Mouse (Mus musculus): Measurements from ENCODE around the gene Cmip.

The Cmip gene

GRCm38 (mm10) chr8:117501323-117501722 is 244.5 kb downstream of the Cmip start:
- no peak for DNase-seq (ENCODE audit: low read depth)

- DNase-seq (ENCODE audit: low read depth), result no peak
Measured at GRCm38 (mm10) chr8:117503405-117504069, 246.7 kb downstream of the Cmip start.

DNA sequence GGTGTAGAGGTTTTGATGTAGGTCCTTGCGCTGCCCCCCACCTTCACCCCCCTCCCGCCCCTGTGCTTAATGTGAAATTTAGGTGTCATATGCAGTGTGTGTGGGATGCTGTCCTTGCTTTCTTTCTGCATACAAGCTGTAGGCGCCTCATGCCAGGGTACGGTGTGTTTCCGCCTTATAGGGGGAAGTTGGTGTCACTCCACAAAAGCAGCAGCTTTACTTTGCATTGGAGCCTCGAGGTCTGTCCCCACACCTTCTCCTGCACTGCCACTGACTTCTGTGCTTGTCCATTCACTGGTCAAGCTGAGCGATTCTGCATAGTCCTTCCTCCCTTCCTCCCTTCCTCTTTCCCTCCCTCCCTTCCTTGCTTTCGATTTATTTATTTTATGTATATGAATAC is 250.8 kb downstream of the Cmip start:
- DNase-seq (ENCODE audit: low read depth), result no peak

All from fibroblast of lung, adult 2 months (primary cell).